Mouse (Mus musculus): ENCODE measurements around the gene Faah.

The Faah gene

DNA sequence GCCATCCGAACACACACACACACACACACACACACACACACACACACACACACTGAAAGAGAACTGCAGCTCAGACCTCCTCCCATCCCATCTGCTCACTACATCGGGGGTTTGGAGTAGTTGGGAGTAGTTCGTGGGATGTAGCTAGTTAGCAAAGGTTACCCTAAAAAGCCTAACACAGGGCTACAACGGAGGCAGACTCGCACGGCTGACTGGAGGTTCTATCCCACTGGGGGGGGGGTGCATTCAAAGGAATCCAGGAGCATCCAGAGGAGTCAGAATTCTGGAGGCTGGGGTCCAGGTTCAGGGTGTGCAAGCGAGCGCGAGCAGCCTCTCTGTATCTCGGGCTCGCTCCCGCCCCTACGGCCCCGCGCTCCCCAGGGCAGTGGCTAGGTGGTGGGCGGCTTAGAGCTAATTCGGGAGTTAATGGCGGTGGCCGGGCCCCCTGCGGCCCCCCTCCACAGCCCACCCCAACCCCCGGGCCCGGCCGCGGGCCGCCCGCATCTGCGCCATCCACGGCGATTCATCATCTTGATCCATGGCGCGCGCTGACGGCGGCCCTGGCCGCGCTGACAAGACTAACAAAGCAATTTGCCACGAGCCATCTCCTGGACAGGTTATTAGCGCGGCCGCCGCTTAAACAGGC is 73.9 kb downstream of the Faah start:
- no peak for DNase-seq (ENCODE audit: low spot score in 2 of 2)

DNA sequence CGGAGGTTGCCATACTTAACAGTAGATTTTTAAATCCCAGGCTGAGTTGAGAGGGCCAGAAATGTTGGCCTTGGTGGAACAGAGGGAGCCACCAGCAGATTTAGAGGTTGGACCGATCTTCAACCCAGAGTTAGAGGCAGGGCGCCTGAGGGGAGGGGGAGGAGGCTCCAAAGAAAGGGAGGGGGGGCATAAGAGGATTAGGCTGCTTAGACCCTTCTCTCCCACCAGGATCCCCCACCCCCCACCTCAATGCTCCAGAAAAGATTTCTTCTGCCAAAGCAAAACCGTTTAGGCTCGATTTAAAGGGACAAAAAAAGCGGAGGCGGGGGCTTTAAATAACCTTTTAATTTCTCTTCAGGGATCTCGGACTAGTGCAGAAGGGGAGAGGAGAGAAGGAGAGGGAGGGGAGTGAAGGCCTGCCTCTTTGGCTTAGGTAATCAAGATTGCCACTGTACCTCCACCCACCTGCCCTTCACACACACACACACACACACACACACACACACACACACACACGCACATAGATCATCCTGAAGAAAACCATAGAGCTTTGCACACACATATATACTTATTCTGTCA is 76.4 kb downstream of the Faah start:
- no peak for DNase-seq (ENCODE audit: low spot score in 2 of 2)

DNA sequence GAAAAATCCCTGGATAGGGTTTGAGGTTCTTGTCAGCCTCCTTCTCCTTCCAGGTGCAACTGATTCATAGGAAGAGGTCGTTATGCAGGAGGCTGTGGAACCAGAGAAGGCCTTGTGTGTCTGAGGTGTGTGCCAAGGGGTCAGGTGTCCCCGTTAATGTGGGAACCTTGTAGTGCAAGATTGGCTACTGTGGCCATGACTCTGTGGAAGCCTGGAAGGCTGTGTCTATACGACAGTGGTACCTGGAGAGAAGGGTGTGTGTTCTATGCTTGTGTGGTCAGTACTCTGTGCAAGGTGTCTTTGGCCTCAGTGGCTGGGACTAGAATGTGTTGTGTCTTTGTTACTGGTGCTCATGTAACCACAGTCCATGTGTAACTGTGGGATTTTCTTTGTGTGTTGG is 77.0 kb downstream of the Faah start:
- no peak for DNase-seq (ENCODE audit: low spot score in 2 of 2)

GRCm38 (mm10) chr4:115939295-115940102 is 78.2 kb downstream of the Faah start, which contains the start of gene Dmbx1:
Gene Dmbx1 (minus strand): TSS chr4:115939926.
- DNase-seq (ENCODE audit: low spot score in 2 of 2) = no peak

- DNase-seq (ENCODE audit: low spot score in 2 of 2) = no peak
Measured at GRCm38 (mm10) chr4:115938276-115939160, 79.2 kb downstream of the Faah start.

DNA sequence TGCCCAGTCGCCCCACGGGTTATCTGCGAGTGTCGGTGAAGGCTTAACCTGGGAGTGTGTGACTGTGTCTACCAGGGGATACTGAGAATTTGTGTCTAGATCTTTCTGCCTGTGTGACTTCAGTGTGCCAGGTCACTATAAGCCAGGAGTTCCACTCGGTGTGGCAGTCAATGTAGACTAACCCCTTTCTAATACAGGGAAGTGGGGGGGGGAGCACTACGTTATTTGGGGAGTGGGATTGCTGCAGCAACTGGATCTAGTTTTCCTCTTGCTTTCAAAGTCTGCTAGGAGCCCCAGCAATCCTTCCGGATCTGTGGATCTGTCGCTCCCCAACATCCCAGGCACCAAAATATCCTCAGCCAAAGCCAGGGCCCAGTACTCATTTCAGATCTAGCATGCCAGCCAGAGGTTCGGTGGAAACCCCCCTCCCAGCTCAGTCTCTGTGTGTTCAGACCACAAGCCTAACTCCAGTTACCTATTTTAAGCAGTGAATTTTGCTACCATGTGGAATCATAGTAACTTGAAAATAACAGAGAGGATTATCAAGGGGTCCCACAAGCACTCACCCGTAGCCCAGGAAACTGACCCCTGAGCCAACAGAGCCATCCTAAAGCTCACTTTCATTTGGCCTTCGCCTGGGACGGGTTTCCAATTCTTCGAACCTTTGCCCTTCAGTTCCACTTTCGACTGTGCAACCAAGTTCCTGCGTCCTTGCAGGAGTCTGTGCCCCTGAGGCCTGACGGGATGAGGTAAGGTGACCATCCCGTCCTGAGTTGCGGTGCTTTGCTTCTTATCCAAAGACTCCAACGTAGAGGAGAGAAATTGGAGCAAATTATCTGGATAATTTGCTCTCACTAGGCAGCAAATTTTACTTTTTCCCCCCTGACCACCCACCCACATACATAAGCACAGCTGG is 80.4 kb downstream of the Faah start:
- no peak for DNase-seq (ENCODE audit: low spot score in 2 of 2)

DNA sequence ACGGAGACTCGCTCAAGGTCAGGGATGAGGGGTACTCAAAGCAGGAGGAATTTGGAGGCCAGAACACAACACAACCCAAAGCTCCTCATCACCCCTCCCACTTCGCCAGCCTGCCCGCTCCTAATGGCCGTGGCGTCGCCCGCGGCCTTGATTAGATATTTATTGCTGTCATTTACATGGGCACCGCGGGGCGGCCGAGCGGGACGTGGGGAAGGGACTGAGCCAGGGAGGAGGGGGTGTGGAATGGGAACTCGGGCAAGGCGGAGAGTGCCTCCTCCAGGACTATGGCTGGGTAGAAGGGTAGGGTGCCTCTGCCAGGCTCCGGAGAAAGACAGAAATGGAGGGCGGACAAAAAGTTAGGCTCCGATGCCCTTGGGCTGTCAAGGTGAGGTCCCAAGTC is 81.1 kb downstream of the Faah start:
- DNase-seq (ENCODE audit: low spot score in 2 of 2) = no peak

- no peak for DNase-seq (ENCODE audit: low spot score in 2 of 2)
Measured at GRCm38 (mm10) chr4:115935835-115936581, 81.7 kb downstream of the Faah start.

DNA sequence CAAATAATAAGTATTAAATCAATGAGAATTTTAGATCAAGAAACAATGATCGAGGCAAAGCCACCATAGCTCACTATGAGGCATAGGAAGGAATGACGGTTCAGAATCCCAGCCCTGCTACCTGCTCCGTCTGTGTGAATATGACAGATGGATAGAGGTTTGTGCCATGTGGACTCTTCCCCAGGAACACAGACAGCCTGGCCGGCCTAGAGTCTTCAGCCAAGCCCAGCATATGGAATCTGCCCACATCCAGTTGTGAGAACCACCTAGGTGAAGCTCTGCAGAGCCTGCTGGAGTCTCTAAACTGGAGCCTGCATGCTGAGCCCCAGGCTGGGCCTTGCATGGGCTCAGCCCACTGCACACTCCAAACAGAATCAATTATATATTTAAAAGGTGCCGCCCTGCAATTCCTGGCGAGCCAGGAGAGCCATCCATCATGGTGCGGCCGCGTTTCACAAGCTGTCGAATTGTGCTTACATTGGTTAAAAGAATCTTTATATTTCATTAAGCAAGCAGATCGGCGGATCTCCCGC is 86.1 kb downstream of the Faah start:
- no peak for DNase-seq (ENCODE audit: low spot score in 2 of 2)

DNA sequence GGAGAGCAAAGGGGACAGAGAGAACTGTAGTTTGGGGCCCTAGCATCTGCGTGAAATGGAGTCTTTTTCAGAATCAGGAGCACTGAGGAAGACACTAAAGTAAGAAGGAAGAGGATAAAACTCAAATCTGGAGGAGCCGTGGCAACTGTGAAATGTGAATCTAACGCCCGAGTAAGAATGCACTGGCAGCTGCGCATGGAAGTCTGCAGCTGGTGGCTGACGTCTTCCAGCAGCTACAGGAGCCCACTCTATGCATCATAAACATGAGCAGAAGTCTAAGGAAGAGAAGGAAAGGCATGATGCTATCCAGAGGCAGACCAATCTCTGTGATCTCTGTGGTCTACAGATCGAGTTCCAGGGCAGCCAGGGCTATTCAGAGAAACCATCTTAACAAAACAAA is 90.1 kb downstream of the Faah start:
- DNase-seq (ENCODE audit: low spot score in 2 of 2) = no peak

- no peak for DNase-seq (ENCODE audit: low spot score in 2 of 2)
Measured at GRCm38 (mm10) chr4:115923262-115923880, 94.4 kb downstream of the Faah start.

GRCm38 (mm10) chr4:115922688-115923087 is 95.0 kb downstream of the Faah start:
- no peak for DNase-seq (ENCODE audit: low spot score in 2 of 2)

DNA sequence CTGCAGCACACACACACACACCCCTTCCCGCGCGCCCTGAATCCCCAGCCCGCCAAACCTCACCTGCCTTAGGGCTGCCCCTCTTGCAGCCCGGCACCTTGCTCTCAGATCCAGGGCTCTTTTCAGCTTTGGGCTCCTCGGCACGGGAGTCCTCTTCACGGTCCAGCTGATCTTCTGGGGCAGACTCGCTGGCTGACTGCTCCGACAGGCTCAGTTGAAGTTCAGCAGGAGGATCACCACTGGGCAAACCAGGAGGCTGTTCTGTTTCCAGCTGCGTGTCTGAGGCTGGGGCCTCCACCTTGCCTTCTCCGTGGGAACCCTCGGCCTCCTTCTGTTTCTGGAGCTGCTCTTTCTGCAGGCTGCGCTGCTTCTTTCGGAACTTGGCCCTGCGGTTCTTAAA is 97.8 kb downstream of the Faah start:
- no peak for DNase-seq (ENCODE audit: low spot score in 2 of 2)

Measured in natural killer cell, adult 2 months (primary cell).